Mouse (Mus musculus): ENCODE measurements around the gene Bcas1. TPM values are rescaled to one million over a fixed set of nuclear protein-coding genes. Genes with fewer than 3 reads are reported as not detected.
"Not testable (repeated sequence)": the region's sequence is repeated elsewhere in the genome, so short reads cannot be mapped to it uniquely, and the experiment has no call there.

Gene Bcas1
- polyA plus RNA-seq (2012; rRNA removed), result 6.9 and 7.5 TPM in 2 replicates

DNA sequence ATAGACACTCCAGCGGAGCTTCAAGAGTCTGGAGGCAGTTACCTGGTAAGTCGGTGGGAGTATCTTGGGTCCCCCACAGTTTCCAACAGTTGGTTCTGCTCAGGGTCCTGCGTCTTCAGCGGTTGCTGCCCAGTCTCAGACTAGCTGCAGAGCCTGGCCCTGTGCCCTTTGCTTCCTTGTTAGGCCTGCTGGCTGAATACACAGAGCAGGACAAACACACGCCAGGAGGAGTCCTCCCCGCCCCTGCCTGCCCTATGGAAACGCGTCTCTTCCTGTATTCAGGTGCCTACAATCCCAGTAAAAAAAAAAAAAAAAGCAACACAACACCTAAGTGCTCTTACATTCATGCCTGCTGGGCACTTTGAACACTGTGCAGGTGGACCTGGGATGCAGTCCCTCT, at the start of gene Bcas1:
Gene Bcas1 (minus strand): TSS at position 142 of the 400 bp plus-strand sequence.
- DNase-seq (ENCODE audit: low spot score), result no peak

DNA sequence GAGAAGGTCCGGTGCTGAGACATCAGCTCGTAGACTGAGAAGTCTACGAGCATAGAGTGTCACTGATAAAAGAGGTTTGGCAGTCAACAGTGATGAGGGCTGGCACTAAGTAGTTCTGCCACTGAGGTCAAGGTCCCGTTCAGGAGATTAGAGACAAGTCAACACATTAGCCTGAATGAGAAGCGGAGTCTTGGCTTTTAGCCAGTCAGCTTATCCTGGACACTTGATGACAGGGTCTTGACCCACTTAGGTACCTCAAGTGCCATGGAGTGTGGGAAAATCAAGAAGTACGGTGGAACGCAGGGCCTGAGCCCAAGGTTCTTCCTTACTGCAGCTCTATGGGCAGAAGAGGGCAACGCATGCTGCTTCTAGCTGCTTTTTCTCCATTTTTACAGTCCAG, 49.0 kb upstream of the Bcas1 start:
- DNase-seq (ENCODE audit: low spot score), result no peak

DNA sequence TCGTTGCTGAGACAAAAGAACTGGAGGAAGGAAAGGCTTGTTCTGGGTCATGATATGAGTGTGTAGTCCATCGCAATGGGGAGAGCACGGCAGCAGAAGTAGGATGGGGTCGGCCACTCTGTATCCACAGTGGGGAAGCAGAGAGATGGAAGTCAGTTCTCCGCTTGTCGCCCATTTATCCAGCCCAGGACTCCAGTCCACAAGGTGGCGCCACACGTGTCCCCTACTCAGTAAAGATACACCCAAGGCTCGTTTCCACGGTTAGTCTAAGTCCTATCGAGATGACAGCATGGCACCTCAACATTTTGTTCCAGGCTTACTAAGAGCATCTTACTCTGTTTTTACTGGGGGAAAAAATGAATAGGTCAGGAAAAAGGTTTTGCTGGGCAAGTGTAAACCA, 48.6 kb upstream of the Bcas1 start:
- DNase-seq (ENCODE audit: low spot score), result no peak

DNA sequence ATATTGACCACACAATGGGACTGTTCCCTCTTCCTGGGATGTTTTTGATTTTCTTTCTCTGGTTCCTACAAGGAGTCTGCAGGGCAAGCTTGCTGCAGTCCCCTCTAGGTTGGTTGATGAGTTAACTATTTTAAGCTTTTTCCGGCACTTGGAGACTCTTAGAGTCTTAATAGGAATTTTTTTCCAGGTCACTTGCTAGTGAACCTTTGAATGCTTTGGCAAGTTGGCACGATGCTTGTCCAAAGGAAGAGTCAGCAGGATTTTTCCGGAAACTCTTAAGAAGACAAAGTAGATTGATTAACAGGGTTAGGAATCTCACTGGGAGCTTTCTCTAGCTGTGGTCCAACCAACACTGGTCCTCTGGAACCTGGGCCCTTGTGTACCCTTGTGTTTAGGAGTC, 47.5 kb upstream of the Bcas1 start:
- DNase-seq (ENCODE audit: low spot score), result no peak

DNA sequence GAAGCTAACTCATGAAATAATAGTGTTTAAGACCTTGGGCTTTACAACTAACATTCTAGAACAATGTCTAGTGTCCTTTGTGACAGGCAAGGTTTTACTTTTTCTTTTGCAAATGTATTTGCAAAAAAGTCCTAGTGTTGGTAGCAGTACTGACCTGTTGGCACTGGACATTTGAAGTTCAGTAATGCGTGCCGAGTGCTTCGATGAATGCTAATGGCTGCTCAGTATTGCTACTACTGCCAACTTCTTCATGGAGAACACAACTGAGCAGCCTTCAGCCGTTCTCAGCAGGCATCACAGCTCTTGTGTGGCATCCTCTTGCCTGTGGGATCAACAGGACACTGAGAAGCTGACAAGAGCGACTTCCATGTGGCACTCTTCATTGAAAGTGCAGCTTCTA, 46.5 kb upstream of the Bcas1 start:
- no peak for DNase-seq (ENCODE audit: low spot score)

DNA sequence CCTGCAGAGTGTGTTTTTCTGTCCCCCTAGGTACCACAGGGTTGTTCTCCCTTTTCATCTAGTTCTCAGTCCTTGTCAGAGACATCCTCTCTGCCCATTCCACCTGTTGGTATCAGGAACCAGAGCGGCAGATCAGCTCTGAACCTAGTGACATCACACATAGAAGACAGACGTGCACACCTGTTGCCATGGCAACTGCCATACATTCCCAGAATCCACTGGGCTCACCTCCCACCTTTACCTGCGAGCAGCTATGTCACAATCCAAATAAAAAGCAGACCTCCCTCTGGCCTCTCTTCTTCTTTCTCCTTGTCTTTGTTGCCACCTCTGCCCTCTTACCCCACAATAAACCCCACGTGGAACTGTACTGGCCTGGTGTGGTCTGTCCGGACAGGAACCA, 42.9 kb upstream of the Bcas1 start:
- DNase-seq (ENCODE audit: low spot score), result no peak

DNA sequence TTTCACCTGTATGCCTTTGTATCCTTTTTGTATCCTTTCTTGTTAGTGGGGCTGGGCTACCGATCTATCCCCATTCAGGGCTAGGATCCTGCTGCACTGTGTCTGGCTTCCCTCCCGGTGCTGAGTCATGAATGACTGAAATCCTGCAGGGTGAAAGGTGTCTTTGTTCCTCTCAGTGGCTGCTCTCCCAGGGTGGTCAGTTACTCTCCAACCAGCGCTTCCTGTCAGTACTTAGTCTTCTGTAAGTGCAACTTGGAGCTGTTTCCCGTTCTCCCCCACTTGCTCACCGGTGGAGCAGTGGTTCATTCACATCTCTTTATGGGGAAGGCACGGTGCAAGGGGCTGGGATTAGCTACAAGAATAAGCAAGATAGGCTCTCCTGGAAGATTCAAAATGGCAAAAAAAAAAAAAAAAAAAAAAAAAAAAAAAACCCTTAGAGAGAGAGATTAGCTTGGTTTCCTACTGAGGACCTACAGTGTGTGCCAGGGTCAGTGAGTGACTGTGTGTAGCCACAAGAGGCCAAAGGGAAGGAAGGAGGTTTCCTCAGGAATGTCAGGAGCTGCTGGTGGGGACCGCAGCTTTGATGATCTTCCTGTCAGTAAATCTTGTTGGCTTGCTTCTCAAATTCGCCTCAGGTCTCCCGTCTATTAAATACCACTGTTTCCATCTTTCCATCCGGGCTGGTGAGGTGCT, 42.1 kb upstream of the Bcas1 start:
- no peak for DNase-seq (ENCODE audit: low spot score)

DNA sequence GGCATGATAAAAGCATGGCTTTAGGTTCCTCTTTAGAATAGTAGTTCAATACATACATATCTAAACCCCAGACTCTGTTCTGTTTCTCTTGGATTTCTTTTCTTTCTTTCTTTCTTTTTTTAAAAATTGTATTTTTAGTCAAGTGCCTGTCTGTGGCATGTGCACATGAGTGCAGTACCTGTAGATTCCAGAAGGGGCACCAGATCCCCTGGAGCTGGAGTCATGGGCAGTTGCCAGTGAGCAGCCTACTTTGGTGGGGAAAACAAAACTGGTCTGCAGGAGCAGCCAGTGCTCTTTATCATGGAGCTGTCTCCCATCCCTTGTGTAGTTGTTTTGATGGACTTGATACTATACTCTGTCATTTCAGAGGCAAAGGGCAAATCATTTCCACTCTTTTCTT, 40.4 kb upstream of the Bcas1 start:
- DNase-seq (ENCODE audit: low spot score), result no peak

DNA sequence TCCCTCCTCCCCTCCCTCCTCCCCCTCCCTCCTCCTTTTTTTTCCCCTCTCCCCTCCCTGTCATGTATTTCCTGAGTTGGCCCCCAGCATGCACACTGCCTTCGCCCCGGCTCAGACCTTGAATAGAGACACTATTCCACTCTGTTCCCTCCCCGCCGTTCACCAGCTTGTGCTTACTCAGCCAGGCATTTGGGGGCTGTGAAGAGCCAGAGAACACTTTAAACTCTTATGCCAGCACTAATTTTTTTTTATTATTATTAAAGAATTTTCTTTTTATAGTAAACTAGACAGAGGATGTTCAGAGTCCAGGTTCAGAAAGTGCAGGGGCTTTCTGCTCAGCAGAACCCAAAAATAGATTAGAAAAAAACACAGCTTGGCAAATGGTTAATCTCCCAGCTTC, 37.2 kb upstream of the Bcas1 start:
- no peak for DNase-seq (ENCODE audit: low spot score)

DNA sequence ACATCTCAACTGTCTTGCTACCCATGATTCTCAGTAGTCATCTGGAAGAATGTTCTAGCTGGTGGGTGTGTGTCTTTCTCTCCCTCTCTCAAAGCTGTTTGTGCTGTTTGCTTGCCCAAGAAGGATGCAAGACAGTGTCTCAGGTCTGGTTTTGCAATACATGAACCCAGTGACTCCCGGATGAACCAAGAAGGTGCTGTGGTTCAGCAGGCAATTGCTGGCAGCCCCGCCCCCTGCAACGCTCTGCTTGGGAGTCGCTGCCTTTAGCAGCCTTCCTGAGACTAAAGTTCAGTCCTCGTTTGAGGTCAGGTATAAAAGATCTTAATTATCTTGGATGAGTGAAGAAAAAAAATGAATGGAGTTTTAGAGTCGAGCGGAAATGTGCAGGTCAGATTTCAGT, 34.0 kb upstream of the Bcas1 start:
- DNase-seq (ENCODE audit: low spot score), result no peak

DNA sequence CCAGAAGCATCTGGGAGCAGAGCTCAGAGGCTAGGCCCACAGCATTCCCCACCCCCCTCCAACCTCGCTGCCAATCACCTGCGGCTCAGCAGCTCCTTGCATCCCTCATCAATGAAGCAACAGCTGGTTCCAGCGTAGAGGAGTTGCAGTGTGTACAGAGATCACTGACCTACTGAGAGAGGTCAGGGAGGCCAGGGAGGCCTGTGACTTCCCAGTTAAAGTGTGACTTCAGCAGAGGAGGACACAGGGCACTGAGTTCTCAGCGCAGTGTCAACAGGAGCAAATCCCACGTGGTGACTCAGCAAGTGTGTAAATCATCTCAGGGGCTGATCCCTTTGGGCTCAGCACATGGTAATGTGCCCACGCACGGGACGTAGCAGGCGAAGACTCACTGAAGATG, 32.2 kb upstream of the Bcas1 start:
- no peak for DNase-seq (ENCODE audit: low spot score)

DNA sequence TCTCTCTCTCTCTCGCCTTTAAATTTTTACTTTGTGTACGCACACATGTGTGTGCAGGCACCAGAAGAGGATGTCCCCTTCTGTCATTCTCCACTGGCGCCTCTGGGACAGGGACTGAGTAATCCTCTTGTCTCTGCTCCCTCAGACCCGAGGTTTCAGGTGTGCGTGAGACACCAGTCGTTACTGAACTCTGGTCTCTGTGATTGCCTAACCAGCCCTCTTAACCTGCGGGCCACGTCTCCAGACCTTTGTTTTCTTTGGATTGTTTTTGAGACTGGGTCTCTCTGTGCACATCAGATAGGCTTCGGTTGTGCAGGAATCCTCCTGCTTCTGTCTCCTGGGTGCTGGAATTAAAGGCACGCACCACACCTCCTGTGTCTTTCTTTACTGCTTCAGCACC, 31.5 kb upstream of the Bcas1 start:
- no peak for DNase-seq (ENCODE audit: low spot score)

DNA sequence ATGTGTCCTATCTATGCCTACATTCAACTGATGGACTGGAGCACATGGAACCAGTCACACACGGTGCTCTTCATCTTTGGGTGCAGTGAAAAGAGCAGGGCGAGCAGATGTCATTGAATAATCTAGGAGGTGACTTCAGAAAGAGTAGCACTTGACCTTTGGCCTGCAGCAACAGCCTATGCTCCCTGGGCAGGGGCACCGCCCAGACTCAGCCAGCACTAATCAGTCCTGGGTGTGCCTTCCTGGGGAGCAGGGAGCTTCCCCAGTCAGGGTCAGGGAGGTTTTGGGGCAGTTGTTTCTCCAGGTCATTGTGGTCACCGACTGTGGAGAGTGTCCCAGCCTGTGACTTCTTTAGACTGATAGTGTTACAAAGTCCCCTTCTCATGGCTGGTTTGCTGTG, 26.2 kb upstream of the Bcas1 start:
- DNase-seq (ENCODE audit: low spot score), result not testable (repeated sequence)

DNA sequence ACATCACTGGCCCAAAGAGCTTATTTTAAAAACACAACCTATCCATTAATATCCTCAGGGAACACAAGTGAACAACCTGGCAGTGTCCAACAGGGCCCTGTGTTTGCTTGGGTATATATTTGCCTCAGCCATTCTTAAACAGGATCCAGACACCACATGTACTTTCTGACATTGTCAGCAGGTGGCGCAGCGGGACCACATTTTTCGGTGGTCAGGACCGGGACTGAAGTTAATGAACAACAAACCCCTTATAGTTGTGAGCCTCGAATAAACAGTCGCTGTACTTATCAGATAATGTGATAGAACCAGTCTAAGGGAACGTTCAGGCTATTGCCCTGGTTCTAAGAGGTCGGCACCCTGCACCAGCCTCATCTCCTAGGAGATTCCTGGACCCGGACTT, 23.3 kb upstream of the Bcas1 start:
- DNase-seq (ENCODE audit: low spot score), result peak; percentile 67

DNA sequence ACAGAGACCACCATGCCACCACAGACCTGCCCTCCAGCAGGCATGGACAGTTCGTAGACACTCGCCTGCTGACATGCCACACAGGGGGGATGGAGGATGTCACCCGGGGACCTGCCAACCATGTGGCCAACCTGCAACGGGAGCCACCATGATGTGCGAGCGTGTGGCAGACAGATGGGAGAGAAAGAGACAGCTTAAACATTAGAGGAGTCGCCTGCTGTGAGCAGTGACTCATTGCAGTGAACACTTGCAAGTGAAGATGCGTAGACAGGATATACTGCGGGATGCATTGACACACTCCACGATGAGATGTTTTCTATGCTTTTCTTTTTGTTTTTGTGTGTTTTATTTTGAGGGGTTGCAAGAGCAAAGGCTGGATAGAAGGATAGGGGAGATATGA, 20.0 kb upstream of the Bcas1 start:
- no peak for DNase-seq (ENCODE audit: low spot score)

DNA sequence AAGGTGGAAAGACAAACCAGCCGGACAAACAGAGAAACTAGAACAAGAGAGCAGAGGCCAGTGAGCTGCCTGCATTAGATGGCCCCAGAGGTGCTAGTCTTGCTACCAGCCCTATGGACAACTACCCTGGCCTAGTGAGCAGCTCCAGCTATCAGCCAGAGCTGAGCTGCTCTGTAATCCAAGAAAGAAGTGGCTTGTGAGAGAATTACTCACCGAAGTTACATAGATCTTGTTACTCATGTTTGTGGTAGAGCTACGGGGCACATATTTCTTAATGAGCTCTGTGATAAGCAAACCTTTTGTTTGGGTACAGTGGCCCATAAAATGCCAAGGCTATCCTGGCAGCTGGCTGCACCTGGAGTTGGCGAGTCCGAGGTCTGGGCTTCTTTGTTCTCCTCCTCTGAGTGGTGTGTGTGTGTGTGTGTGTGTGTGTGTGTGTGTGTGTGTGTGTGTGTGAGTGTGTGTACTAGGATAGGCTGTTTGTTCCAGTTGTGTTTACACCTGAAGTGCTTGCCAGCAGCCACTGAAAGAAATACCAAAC, 19.3 kb upstream of the Bcas1 start:
- DNase-seq (ENCODE audit: low spot score), result no peak

DNA sequence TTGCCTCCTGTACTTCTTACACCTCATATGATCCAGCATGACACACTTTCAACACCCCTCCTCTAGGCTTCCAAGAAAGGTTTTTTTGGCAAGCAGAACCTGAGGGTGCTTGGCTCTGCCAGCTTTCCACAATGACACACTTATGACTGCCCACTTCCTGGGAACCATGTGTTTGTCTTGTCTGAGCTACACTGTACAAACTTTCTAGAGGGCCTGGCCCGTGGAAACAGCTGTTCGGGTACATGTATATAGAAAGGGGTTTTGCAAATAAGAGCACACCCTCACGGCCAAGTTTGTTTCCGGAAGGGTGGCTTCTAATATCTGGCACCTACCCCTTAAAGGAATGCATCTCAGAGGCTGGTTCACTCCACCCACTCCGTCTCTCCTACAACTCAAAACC, 18.2 kb upstream of the Bcas1 start:
- no peak for DNase-seq (ENCODE audit: low spot score)

DNA sequence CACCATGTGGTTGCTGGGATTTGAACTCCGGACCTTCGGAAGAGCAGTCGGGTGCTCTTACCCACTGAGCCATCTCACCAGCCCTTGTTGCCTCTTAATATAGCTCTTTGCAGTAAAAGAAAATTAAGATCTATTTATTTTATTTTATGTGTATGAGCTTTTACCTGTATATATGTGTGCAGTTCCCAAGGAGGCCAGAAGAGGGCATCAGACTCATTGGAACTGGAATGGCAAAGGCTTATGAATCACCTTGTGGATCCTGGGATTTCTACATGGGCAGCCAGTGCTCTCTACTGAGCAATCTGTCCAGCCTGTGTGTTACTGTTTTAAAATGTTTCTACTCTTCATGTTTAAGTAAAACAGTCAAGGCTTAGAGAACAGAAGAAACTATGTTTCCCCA, 14.9 kb upstream of the Bcas1 start:
- DNase-seq (ENCODE audit: low spot score), result no peak

DNA sequence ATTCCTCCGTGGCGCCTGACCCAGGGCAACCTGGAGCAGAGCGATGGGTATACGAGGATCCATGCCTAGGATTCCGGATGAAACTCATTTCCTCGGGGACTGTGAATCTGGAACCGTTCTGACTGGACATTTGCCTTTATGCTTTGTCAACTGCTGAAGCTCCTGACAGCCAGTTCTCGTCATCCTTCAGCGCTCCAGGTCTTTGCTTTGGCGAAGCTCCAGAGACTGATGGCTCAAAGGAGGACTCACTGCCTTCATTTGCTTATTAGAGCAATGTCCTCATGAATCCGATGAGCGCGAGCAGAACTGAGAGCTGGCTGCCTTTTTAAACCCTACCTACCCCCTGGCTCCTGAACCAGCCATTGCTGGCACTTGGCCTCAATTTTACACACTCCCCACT, 11.1 kb upstream of the Bcas1 start:
- no peak for DNase-seq (ENCODE audit: low spot score)

DNA sequence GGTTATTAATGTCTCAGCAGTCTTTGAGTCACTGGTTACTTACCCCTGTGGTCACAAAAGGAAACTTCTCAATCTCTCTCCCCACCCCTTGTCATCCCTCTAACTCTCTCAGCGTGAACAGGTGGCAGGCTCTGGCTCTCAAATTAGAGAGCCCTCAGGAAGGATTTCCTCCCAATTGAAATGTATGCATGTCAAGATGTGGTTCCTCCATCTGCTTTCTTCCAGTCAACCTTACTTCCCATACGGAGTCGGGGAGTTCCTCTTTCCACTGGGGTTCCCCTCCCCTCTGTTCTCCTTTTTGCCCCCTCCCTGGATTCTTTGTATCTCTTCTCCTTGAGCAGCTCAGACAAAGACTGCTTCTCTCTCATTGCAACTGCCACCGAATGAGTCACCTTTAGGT, 8.6 kb upstream of the Bcas1 start:
- no peak for DNase-seq (ENCODE audit: low spot score)

DNA sequence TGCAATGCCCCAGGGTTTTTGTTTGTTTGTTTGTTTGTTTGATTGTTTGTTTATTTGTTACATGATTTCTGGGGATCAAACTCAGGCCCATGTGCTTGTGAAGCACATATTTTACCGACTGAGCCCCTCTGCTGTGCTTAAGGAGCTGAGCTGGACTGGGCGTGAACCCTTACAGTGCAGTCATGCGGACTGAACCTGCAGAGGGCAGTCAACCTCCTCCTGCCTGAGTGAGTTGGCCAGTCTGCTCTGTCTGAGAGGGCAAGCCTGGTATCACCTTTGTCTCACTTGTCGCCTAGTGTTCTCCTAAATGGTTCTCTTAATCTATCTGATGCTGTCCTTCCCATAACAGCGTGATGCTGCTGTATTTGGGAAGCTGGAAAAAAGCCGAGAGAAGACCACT, 4.5 kb upstream of the Bcas1 start:
- no peak for DNase-seq (ENCODE audit: low spot score)

DNA sequence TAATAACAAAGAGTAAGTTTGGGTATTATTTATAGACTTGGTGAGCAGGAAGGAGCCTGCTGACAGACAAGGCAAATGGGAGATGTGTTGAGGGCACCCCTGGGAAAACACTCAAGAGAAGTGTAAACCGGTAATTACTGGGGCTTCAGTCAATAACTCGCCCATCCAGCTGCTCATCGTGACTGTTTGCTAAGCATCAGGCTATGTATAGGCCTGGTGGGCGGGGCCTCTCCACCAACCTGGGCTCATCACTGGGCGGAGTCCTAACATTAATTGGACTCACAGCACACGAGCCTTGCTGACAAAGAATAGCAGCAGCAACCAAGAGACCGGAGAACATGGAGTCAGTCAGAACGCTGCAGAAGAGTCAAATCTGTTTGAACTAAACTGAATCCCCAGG, 1.3 kb upstream of the Bcas1 start:
- no peak for DNase-seq (ENCODE audit: low spot score)

DNA sequence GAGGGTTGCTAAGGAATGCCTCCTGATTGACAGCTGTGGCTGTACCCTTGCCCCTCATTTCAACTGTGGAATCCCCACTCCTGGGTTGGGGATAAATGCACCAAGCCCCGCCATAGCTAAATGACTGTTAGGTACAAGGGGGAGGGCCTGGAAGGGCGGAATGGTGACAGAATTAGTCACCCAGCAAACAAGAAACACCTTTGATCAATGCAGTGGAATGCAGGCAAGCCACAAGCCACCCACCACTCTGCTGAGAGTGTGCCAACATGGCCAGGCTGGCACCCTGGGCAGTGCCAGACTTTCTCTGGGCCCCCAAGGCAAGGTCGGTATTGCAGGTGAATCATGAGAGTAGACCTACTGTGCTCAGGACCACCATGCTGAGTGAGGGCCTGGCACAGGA, 3.5 kb downstream of the Bcas1 start:
- no peak for DNase-seq (ENCODE audit: low spot score)

DNA sequence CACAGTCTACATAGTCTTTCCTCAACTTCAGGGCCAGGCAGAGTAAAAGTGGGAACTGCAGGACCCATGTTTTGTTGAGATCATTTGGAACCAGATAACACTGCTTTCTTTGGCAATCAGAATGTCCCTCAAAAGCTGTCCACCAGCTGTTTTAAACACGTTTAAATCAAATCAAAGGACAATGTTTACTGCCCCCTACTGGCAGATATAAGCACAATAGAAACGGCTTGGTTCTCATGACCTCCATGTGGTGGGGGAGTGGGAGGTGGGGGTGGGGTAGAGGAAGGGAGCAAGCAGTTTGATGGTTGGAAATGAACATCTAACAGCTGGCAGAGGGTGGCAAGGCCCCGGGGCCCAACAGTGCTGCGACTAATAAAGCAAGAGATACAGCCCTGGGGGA, 5.7 kb downstream of the Bcas1 start:
- DNase-seq (ENCODE audit: low spot score), result no peak

Measured in urinary bladder, adult 2 months (tissue).